Mouse (Mus musculus): Measurements from ENCODE around the gene Gas2l2.

DNA sequence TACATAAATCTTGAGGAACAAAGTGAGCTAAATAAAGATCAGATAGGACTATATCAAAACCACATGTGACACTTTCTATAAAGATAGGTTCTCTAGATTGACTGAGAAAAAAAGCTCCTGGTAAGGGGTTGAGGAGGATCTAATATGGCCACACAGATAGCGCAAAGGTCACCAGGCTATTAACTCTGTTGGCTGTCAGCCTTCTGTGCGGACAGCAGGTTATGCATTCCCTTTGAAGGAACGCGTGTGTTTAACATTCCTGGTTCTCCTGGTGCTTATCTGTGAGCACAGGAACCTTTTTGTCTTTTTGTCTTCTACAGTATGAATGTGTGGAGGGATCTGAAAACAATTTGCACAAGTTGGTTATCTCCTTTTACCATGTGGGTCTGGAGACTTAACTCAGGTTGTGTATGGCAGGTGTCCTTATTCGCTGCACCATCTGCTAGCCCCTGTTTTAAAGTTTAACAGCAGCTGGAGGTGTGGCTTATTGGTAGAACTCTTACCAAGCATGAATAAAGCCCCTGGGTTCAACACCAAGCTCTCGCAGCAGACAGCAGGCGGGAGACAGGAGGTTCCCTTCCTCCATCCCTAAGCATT, 49.4 kb downstream of the Gas2l2 start:
- TF ChIP-seq CTCF (IDR thresholded peaks at IDR 0.05; ENCODE audit: control insufficient read depth, insufficient read depth, insufficient replicate concordance, low read depth, low read length) (no peak), POLR2A (IDR thresholded peaks at IDR 0.05; ENCODE audit: control insufficient read depth, low read depth, low read length) (no peak)

All from testis, adult 2 months (tissue).